Mouse (Mus musculus): ENCODE results near the gene Xrra1. TPM values are rescaled to one million over a fixed set of nuclear protein-coding genes. Genes with fewer than 3 reads are reported as not detected.
"Not testable (repeated sequence)": the region's sequence is repeated elsewhere in the genome, so short reads cannot be mapped to it uniquely, and the experiment has no call there.

Xrra1 gene
- polyA plus RNA-seq, 1 experiment from 2014 or later = 0.67 TPM

DNA sequence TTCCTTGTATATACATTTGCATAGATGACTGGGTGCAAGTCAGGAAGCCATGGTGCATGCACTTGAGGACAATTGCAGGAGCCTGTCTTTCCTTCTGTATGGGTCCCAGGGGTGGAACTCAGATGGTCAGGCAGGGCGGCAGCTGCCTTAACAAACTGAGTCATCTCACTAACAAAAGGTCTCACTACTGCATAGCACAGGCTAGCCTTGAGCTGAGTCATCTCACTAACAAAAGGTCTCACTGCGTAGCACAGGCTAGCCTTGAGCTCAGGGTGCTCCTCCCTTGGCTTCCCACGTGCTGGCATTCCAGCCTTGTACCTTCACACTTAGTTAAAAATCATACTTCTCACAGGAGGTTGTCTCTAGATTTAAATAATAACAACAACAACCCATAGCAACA is 87.0 kb downstream of the Xrra1 start:
- H3K27me3 ChIP-seq (ENCODE audit: control insufficient read depth, insufficient read depth, low read length) = no peaks in the 10 kb centered on the region
- no peak overlapping the region for H3K4me2 ChIP-seq (ENCODE audit: low read depth, low read length)
- H3K36me3 ChIP-seq (ENCODE audit: control insufficient read depth, insufficient read depth, low read length) = peaks cover 22% of the 10 kb centered on the region
- ATAC-seq (ENCODE audit: low read depth) = no peak
- H3K4me1 ChIP-seq (ENCODE audit: control insufficient read depth, insufficient read depth, low read length) = no peaks in the 10 kb centered on the region
- WGBS = 98% methylated on average over 3 of the region's 3 CpGs
- H3K4me3 ChIP-seq (ENCODE audit: low read depth, low read length) = no peak overlapping the region
- no peaks in the 10 kb centered on the region for H3K9me3 ChIP-seq (ENCODE audit: control insufficient read depth, low read length)
- H3K9ac ChIP-seq (replicated peaks; ENCODE audit: low read depth, low read length) = no peak overlapping the region
- H3K27ac ChIP-seq (ENCODE audit: low read depth, low read length) = no peak overlapping the region

DNA sequence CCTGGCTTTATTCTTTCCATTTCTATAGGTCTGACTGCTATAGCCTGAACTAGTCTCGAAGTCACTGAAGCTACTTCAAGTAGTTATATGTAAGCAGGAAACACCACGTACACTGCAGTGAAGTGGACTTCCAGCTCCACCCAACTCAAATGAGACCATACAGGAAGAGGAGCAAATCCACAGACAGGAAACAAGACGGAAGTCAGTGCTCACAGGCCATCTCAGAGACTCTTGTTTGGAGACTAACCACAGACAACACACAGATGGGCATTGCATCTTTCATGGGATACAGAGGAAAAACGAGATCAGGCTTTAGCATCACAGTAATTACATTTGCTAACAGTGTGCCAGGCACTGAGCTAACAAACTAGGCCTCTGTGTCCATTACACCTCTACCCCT is 87.4 kb downstream of the Xrra1 start:
- H3K27me3 ChIP-seq (ENCODE audit: control insufficient read depth, insufficient read depth, low read length) = no peaks in the 10 kb centered on the region
- no peaks in the 10 kb centered on the region for H3K4me1 ChIP-seq (ENCODE audit: control insufficient read depth, insufficient read depth, low read length)
- no peak for ATAC-seq (ENCODE audit: low read depth)
- H3K36me3 ChIP-seq (ENCODE audit: control insufficient read depth, insufficient read depth, low read length) = peaks cover 22% of the 10 kb centered on the region
- H3K9ac ChIP-seq (replicated peaks; ENCODE audit: low read depth, low read length) = no peak overlapping the region
- H3K4me2 ChIP-seq (ENCODE audit: low read depth, low read length) = no peak overlapping the region
- H3K9me3 ChIP-seq (ENCODE audit: control insufficient read depth, low read length) = no peaks in the 10 kb centered on the region
- 92% methylated on average over 4 of the region's 4 CpGs for WGBS
- no peak overlapping the region for H3K27ac ChIP-seq (ENCODE audit: low read depth, low read length)
- H3K4me3 ChIP-seq (ENCODE audit: low read depth, low read length) = no peak overlapping the region

DNA sequence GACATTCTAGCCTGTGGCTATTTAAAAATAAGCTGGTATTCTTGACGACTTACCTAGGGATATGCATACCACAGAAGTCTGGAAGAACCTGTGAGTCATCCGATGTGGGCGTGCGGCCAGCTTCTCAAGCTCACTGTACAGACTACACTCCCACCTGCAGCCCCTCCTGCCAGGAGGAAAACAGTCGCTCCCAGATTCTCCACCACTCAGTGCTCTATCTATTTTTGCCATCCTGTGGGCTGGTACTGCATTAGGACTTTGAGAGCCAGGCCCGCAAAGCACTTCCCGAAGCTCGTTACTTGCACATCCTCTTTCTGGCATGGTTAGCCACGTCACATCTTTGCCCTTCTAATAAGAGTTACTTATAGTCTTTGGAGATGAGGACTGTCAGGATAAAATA is 88.4 kb downstream of the Xrra1 start:
- no peak overlapping the region for H3K4me2 ChIP-seq (ENCODE audit: low read depth, low read length)
- H3K27me3 ChIP-seq (ENCODE audit: control insufficient read depth, insufficient read depth, low read length) = no peaks in the 10 kb centered on the region
- no peak overlapping the region for H3K27ac ChIP-seq (ENCODE audit: low read depth, low read length)
- H3K9me3 ChIP-seq (ENCODE audit: control insufficient read depth, low read length) = no peaks in the 10 kb centered on the region
- H3K9ac ChIP-seq (replicated peaks; ENCODE audit: low read depth, low read length) = no peak overlapping the region
- peaks cover 22% of the 10 kb centered on the region for H3K36me3 ChIP-seq (ENCODE audit: control insufficient read depth, insufficient read depth, low read length)
- no peak for ATAC-seq (ENCODE audit: low read depth)
- WGBS = 89% methylated on average over 9 of the region's 9 CpGs
- H3K4me3 ChIP-seq (ENCODE audit: low read depth, low read length) = no peak overlapping the region
- no peaks in the 10 kb centered on the region for H3K4me1 ChIP-seq (ENCODE audit: control insufficient read depth, insufficient read depth, low read length)

DNA sequence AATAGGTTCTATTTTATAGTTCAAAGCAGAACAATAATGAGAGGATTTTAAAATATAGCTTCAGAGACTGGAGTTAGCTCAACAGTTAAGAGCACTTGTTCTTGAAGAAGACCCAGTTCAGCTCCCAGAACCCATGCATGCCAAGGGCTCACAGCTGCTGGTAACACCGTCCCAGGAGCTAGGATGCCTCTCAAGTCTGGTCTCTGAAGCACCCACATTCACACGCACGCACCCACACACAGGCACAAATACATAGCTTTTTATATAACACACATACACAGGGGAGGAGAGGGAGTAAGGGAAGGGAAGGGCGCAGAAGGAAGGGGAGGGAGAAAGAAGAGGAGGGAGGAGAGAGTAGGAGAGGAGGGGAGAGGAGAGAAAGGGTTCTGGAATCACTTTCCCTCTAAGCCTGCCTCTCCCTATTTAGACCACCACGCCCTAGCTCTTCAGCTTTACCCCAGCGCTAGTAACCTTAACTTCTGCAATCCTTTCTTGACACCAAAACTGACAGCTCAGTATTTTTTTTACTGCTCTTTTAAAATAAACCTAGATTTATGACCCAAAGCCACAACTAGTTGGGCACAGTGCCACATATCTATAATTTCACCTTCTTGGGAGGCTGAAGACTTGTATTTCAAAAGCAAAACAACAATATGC is 94.7 kb downstream of the Xrra1 start:
- no peak overlapping the region for H3K9ac ChIP-seq (replicated peaks; ENCODE audit: low read depth, low read length)
- H3K4me2 ChIP-seq (ENCODE audit: low read depth, low read length) = no peak overlapping the region
- 94% methylated on average over 6 of the region's 6 CpGs for whole genome bisulfite sequencing
- ATAC-seq (ENCODE audit: low read depth) = no peak
- H3K9me3 ChIP-seq (ENCODE audit: control insufficient read depth, low read length) = no peaks in the 10 kb centered on the region
- H3K4me1 ChIP-seq (ENCODE audit: control insufficient read depth, insufficient read depth, low read length) = no peaks in the 10 kb centered on the region
- no peaks in the 10 kb centered on the region for H3K36me3 ChIP-seq (ENCODE audit: control insufficient read depth, insufficient read depth, low read length)
- H3K4me3 ChIP-seq (ENCODE audit: low read depth, low read length) = no peak overlapping the region
- no peak overlapping the region for H3K27ac ChIP-seq (ENCODE audit: low read depth, low read length)
- no peaks in the 10 kb centered on the region for H3K27me3 ChIP-seq (ENCODE audit: control insufficient read depth, insufficient read depth, low read length)

DNA sequence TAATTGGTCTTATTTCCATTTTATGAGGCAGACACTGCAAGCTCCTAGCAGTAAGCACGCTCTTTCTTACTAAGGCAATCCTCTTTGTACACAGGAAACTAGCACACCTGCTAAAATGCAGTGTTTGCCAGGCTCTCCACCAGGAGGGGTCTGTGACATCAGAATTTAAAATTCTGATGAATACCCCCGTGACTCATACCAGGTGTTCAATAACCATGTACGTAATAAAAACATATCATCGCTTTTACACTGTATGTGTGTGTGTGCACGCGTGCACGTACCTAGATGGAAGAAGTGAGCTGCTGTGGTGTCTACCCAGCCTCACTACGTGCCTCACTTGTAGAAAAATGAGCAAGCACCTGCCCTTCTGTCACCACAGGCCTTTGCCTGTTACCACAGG is 95.3 kb downstream of the Xrra1 start:
- 93% methylated on average over 8 of the region's 8 CpGs for WGBS

DNA sequence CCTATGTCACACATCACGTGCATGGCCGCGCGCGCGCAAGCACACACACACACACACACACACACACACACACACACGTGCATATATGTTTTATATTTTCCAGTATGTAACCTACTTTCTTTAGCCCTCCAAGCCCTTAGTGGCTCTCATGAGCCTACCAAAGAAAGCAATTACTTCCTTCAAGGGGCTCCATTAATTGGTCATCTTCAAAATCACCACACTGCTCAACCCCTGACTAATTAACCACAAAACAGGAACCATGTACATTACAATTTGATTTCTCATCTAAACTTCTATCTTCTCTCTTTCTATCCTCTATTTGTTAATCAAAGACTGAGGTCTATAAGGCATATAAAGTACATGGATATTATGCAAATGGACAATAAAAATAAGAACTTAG is 97.2 kb downstream of the Xrra1 start:
- H3K9me3 ChIP-seq (ENCODE audit: control insufficient read depth, low read length) = no peaks in the 10 kb centered on the region
- H3K27me3 ChIP-seq (ENCODE audit: control insufficient read depth, insufficient read depth, low read length) = no peaks in the 10 kb centered on the region
- no peaks in the 10 kb centered on the region for H3K36me3 ChIP-seq (ENCODE audit: control insufficient read depth, insufficient read depth, low read length)
- no peak for ATAC-seq (ENCODE audit: low read depth)
- H3K4me1 ChIP-seq (ENCODE audit: control insufficient read depth, insufficient read depth, low read length) = no peaks in the 10 kb centered on the region
- no peak overlapping the region for H3K4me3 ChIP-seq (ENCODE audit: low read depth, low read length)
- H3K9ac ChIP-seq (replicated peaks; ENCODE audit: low read depth, low read length) = no peak overlapping the region
- H3K27ac ChIP-seq (ENCODE audit: low read depth, low read length) = no peak overlapping the region
- H3K4me2 ChIP-seq (ENCODE audit: low read depth, low read length) = no peak overlapping the region
- 95% methylated on average over 7 of the region's 7 CpGs for WGBS

More for the DNA sequence above, 95.3 kb downstream of the Xrra1 start:
- no peak for ATAC-seq (ENCODE audit: low read depth)
- no peak overlapping the region for H3K9ac ChIP-seq (replicated peaks; ENCODE audit: low read depth, low read length)
- no peaks in the 10 kb centered on the region for H3K27me3 ChIP-seq (ENCODE audit: control insufficient read depth, insufficient read depth, low read length)
- H3K36me3 ChIP-seq (ENCODE audit: control insufficient read depth, insufficient read depth, low read length) = no peaks in the 10 kb centered on the region
- H3K4me3 ChIP-seq (ENCODE audit: low read depth, low read length) = no peak overlapping the region
- H3K4me1 ChIP-seq (ENCODE audit: control insufficient read depth, insufficient read depth, low read length) = no peaks in the 10 kb centered on the region
- H3K9me3 ChIP-seq (ENCODE audit: control insufficient read depth, low read length) = no peaks in the 10 kb centered on the region
- H3K27ac ChIP-seq (ENCODE audit: low read depth, low read length) = no peak overlapping the region
- H3K4me2 ChIP-seq (ENCODE audit: low read depth, low read length) = no peak overlapping the region

DNA sequence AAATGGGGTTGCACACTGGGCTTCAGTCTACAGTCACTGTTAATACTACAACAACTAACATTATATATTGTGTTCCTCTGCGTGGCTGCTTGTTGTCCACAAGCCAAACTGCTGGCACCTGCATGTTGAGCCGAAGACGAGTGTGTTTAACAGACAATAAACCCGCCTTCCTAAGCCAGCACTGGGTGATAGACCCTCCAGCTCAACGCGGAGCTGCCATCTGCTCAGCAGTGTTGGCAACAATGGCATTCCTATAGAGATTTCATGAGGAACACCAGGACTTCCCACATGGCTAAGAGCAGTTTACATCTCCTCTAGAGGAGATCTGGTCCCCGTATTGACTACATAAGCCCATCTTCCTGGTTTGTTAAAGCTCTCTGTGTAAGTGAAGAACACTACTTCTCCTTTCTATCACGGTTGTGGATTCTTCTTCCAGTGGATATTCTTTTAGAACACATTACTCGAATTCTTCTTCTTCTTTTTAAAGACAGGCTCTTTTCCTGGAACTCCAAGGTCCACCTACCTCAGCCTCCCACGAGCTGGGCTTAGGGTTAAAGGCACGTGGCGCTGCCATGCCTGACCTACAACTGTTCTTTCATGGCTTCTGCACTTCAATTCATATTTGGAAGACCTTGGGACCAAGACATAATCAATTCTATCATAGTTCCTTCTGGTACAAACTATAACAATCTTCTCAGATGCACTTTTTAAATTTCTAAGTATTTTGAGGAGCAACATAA is 98.5 kb downstream of the Xrra1 start:
- Histone ChIP-seq H3K9ac (replicated peaks; ENCODE audit: low read depth, low read length) (no peak overlapping the region), H3K4me3 (ENCODE audit: low read depth, low read length) (no peak overlapping the region), H3K36me3 (ENCODE audit: control insufficient read depth, insufficient read depth, low read length) (no peaks in the 10 kb centered on the region), H3K4me1 (ENCODE audit: control insufficient read depth, insufficient read depth, low read length) (peaks cover under 1% of the 10 kb centered on the region; the same call in 1 of the 2 replicates), H3K27ac (ENCODE audit: low read depth, low read length) (no peak overlapping the region), H3K27me3 (ENCODE audit: control insufficient read depth, insufficient read depth, low read length) (no peaks in the 10 kb centered on the region), H3K9me3 (ENCODE audit: control insufficient read depth, low read length) (no peaks in the 10 kb centered on the region), H3K4me2 (ENCODE audit: low read depth, low read length) (no peak overlapping the region)
- ATAC-seq (ENCODE audit: low read depth) = no peak
- whole genome bisulfite sequencing = 64% methylated on average over 12 of the region's 12 CpGs

DNA sequence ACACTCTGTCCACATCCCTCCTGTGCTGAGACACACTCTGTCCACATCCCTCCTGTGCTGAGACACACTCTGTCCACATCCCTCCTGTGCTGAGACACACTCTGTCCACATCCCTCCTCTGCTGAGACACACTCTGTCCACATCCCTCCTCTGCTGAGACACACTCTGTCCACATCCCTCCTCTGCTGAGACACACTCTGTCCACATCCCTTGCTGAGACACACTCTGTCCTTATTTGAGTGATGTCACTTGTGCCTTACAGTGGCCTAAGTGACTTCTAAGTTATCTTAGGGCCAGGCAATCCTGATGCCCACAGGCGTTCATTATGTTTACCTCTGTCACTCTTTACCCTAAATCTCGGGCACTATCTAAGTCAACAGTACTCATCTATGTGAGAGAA is 101.7 kb downstream of the Xrra1 start:
- not testable (repeated sequence) for H3K27ac ChIP-seq (ENCODE audit: low read depth, low read length); H3K4me3 ChIP-seq (ENCODE audit: low read depth, low read length); H3K4me2 ChIP-seq (ENCODE audit: low read depth, low read length); H3K9me3 ChIP-seq (ENCODE audit: control insufficient read depth, low read length); H3K9ac ChIP-seq (replicated peaks; ENCODE audit: low read depth, low read length); H3K36me3 ChIP-seq (ENCODE audit: control insufficient read depth, insufficient read depth, low read length); H3K27me3 ChIP-seq (ENCODE audit: control insufficient read depth, insufficient read depth, low read length); ATAC-seq (ENCODE audit: low read depth)
- WGBS = 94% methylated on average over 2 of the region's 2 CpGs
- H3K4me1 ChIP-seq (ENCODE audit: control insufficient read depth, insufficient read depth, low read length) = peaks cover 22% of the 10 kb centered on the region

DNA sequence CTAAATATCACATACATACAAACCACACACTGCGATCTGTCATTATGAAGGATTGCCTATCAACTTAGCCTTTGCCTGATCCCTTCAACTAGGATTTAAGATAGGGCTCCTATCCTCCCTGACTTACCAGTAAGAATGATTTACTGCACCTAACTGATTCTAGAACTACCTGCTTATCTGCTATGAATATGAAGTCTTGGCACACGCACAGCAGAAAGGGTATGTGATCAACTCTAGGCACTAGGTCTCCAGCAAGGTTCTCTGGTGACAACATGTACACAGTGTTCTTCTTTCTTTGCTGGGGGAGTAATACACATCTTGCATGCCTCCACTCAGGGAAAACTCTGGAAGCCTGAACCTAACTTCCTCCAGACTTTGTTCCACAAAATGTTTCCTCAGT is 102.6 kb downstream of the Xrra1 start:
- Histone ChIP-seq H3K36me3 (ENCODE audit: control insufficient read depth, insufficient read depth, low read length) (no peaks in the 10 kb centered on the region), H3K27ac (ENCODE audit: low read depth, low read length) (no peak overlapping the region), H3K4me3 (ENCODE audit: low read depth, low read length) (no peak overlapping the region), H3K4me1 (ENCODE audit: control insufficient read depth, insufficient read depth, low read length) (peaks cover 30% of the 10 kb centered on the region), H3K27me3 (ENCODE audit: control insufficient read depth, insufficient read depth, low read length) (no peaks in the 10 kb centered on the region), H3K4me2 (ENCODE audit: low read depth, low read length) (no peak overlapping the region), H3K9me3 (ENCODE audit: control insufficient read depth, low read length) (no peaks in the 10 kb centered on the region), H3K9ac (replicated peaks; ENCODE audit: low read depth, low read length) (no peak overlapping the region)
- 94% methylated on average over 2 of the region's 2 CpGs for WGBS
- ATAC-seq (ENCODE audit: low read depth) = no peak

Data from neural tube, embryonic 14.5 days (tissue).